Mouse (Mus musculus): ENCODE results near the gene Tktl1. TPM values are rescaled to one million over a fixed set of nuclear protein-coding genes. Genes with fewer than 3 reads are reported as not detected.
A peak's percentile ranks its signal among the peaks of the same experiment; 100 is the strongest.

The Tktl1 gene
- polyA plus RNA-seq, 1 experiment from 2014 or later: not detected

DNA sequence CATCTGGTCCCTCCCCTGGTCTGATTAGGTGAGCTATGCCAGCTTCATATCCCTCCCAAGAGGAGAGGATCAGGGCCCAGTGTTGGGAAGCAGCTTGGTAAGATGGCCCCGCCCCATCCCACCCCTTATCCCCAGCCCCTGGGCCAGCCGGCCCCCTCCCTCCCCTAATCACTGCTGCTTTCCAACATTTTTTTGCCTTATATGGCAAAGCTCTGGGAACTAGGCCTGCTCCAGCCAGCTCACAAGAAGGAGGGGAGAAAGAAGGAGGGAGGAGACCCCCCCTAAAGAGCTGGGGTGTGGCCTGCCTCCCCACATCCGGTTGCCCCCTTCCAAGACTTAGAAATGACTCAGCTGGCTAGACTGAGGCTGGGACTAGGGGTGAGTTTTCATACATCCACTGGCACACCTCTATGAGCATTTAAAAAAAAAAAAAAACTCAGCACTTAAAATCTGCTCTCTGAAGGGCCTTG is 67.6 kb downstream of the Tktl1 start:
- peak overlapping the region; percentile 94 for H3K27ac ChIP-seq (replicated peaks)
- ATAC-seq (ENCODE audit: extremely low read depth, insufficient number of reproducible peaks, low FRiP score, low TSS enrichment): peak; percentile 16; the same call in 1 of the 2 replicates
- H3K9me3 ChIP-seq: no peaks in the 10 kb centered on the region
- H3K9ac ChIP-seq: peak overlapping the region; percentile 91
- H3K4me1 ChIP-seq: peaks cover 16% of the 10 kb centered on the region
- WGBS: 16% methylated on average over 2 of the region's 3 CpGs
- peak overlapping the region; percentile 66 for H3K4me3 ChIP-seq
- no peaks in the 10 kb centered on the region for H3K27me3 ChIP-seq (replicated peaks)
- peak overlapping the region; percentile 75 for H3K4me2 ChIP-seq
- peaks cover 45% of the 10 kb centered on the region for H3K36me3 ChIP-seq

DNA sequence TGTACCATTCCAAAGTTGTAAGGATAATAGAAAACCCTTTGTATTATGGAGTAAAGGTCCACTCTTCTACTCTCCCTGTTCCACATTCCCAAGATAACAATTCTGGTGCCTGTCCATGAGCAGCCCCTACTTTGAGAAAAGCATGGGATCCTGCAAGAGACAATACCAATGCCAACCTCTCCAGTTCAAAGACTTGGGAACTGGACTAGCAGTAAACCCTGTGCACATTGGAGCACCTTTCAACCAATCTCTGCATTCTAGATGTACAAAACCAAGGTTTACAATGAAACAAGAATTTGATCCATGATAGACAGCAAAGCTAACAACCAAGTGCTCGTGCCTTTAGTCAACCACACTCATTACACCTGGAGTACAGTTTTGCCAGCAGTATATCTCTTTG is 68.0 kb downstream of the Tktl1 start:
- no peak for ATAC-seq (ENCODE audit: extremely low read depth, insufficient number of reproducible peaks, low FRiP score, low TSS enrichment)
- Histone ChIP-seq H3K27ac (replicated peaks) (peak overlapping the region; percentile 94), H3K36me3 (peaks cover 41% of the 10 kb centered on the region), H3K9me3 (no peaks in the 10 kb centered on the region), H3K27me3 (replicated peaks) (no peaks in the 10 kb centered on the region), H3K4me3 (peak overlapping the region; percentile 66), H3K4me1 (peaks cover 18% of the 10 kb centered on the region), H3K9ac (peak overlapping the region; percentile 91), H3K4me2 (peak overlapping the region; percentile 75)
- 36% methylated on average over 1 of the region's 1 CpGs for WGBS

DNA sequence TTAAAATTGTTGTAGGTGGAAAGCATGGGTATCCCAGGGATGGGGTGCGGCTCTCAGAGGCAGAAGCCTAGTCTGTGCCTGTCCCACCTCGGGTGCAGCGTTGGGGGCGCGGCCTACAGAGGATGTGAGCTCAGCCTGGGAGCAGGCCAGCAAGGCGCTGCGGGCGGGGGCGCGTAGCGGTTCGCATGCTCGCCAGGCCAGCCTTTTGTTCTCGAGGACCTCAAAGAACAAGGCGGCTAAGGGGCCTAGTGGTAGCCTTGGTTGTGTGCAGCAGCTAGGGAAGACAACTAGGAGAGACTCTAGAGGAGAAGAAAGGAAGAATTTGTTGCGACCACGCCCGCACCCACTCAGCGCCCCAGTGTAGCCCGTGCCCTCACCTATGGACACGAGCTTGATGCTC is 68.6 kb downstream of the Tktl1 start:
- Histone ChIP-seq H3K36me3 (peaks cover 35% of the 10 kb centered on the region), H3K27ac (replicated peaks) (peak overlapping the region; percentile 94), H3K4me3 (peak overlapping the region; percentile 66), H3K9ac (peak overlapping the region; percentile 91), H3K27me3 (replicated peaks) (no peaks in the 10 kb centered on the region), H3K9me3 (no peaks in the 10 kb centered on the region), H3K4me2 (peak overlapping the region; percentile 75), H3K4me1 (peaks cover 20% of the 10 kb centered on the region)
- 13% methylated on average over 19 of the region's 21 CpGs for WGBS
- ATAC-seq (ENCODE audit: extremely low read depth, insufficient number of reproducible peaks, low FRiP score, low TSS enrichment): no peak

- no peaks in the 10 kb centered on the region for H3K9me3 ChIP-seq
- peak overlapping the region; percentile 94 for H3K27ac ChIP-seq (replicated peaks)
- H3K4me3 ChIP-seq: peak overlapping the region; percentile 66
- ATAC-seq (ENCODE audit: extremely low read depth, insufficient number of reproducible peaks, low FRiP score, low TSS enrichment): peak; percentile 80
- peak overlapping the region; percentile 75 for H3K4me2 ChIP-seq
- 16% methylated on average over 37 of the region's 38 CpGs for WGBS
- H3K4me1 ChIP-seq: peaks cover 20% of the 10 kb centered on the region
- H3K36me3 ChIP-seq: peaks cover 29% of the 10 kb centered on the region
- no peaks in the 10 kb centered on the region for H3K27me3 ChIP-seq (replicated peaks)
- peak overlapping the region; percentile 91 for H3K9ac ChIP-seq
Measured at GRCm38 (mm10) chrX:74246213-74246681, 69.2 kb downstream of the Tktl1 start.

DNA sequence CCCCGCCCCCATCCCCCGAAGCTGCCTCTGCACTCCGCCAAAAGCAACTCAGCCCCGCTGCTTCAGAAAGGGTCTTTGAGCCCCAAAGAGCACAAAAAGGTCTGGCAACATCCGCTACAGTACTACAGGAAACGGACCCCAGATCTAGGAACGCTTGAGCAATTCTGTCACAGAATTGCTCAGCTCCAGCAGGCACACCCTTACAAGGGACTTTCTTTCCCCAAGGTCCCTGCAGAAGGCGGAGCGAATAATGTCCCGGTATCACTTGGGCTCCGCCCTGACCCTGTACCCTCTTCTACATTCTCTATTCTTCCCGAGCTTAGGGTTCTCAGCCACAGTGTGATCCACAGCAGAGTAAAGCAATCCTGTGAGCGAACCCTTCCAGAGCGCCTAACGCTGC is 69.6 kb downstream of the Tktl1 start:
- Histone ChIP-seq H3K4me1 (peaks cover 20% of the 10 kb centered on the region), H3K4me3 (peak overlapping the region; percentile 66), H3K27ac (replicated peaks) (peak overlapping the region; percentile 90), H3K9me3 (no peaks in the 10 kb centered on the region), H3K27me3 (replicated peaks) (no peaks in the 10 kb centered on the region), H3K36me3 (peaks cover 25% of the 10 kb centered on the region), H3K9ac (peak overlapping the region; percentile 83), H3K4me2 (peak overlapping the region; percentile 75)
- WGBS: 12% methylated on average over 15 of the region's 15 CpGs
- no peak for ATAC-seq (ENCODE audit: extremely low read depth, insufficient number of reproducible peaks, low FRiP score, low TSS enrichment)

GRCm38 (mm10) chrX:74248651-74249050 is 71.6 kb downstream of the Tktl1 start:
- peak overlapping the region; percentile 66 for H3K4me3 ChIP-seq
- H3K27ac ChIP-seq (replicated peaks): peak overlapping the region; percentile 84
- peaks cover 5% of the 10 kb centered on the region; the same call in 1 of the 2 replicates for H3K36me3 ChIP-seq
- H3K4me2 ChIP-seq: peak overlapping the region; percentile 75
- peaks cover 9% of the 10 kb centered on the region for H3K4me1 ChIP-seq
- H3K9ac ChIP-seq: peak overlapping the region; percentile 80
- no peaks in the 10 kb centered on the region for H3K9me3 ChIP-seq
- 17% methylated on average over 3 of the region's 3 CpGs for WGBS
- no peak for ATAC-seq (ENCODE audit: extremely low read depth, insufficient number of reproducible peaks, low FRiP score, low TSS enrichment)
- H3K27me3 ChIP-seq (replicated peaks): no peaks in the 10 kb centered on the region

DNA sequence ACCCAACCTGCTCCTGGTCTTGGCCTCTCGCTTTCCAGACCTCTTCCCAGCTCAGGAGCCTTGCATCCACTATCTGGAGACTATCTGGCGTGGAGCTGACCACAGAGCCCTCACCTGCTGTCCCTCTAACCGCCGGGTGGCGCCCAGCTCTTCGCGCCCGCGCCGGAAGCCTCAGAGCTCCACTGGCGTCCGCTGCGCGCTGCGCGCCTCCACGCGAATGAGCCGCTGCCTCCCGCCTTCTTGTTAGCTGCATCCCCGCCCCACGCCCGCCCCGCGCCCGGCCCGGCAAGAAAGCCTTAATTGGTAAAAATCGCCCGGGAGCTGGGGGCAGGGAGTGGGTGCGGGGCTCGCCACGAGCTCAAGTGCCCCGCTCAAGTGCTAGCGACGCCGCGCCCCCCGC is 72.6 kb downstream of the Tktl1 start, which contains the start of gene Flna:
Gene Flna (minus strand): TSS at position 206 of the 400 bp plus-strand sequence.
- Histone ChIP-seq H3K36me3 (no peaks in the 10 kb centered on the region), H3K4me1 (0 out of 2 replicates have a peak, but pooled peaks cover 4% of the 10 kb centered on the region), H3K27ac (replicated peaks) (peak within 1 kb of the TSS; percentile 84), H3K4me3 (peak within 1 kb of the TSS; percentile 66), H3K4me2 (peak within 1 kb of the TSS; percentile 75), H3K9me3 (no peaks in the 10 kb centered on the region), H3K27me3 (replicated peaks) (no peaks in the 10 kb centered on the region), H3K9ac (peak within 1 kb of the TSS; percentile 80)
- WGBS: 9% methylated on average over 38 of the region's 38 CpGs
- no peak for ATAC-seq (ENCODE audit: extremely low read depth, insufficient number of reproducible peaks, low FRiP score, low TSS enrichment)

DNA sequence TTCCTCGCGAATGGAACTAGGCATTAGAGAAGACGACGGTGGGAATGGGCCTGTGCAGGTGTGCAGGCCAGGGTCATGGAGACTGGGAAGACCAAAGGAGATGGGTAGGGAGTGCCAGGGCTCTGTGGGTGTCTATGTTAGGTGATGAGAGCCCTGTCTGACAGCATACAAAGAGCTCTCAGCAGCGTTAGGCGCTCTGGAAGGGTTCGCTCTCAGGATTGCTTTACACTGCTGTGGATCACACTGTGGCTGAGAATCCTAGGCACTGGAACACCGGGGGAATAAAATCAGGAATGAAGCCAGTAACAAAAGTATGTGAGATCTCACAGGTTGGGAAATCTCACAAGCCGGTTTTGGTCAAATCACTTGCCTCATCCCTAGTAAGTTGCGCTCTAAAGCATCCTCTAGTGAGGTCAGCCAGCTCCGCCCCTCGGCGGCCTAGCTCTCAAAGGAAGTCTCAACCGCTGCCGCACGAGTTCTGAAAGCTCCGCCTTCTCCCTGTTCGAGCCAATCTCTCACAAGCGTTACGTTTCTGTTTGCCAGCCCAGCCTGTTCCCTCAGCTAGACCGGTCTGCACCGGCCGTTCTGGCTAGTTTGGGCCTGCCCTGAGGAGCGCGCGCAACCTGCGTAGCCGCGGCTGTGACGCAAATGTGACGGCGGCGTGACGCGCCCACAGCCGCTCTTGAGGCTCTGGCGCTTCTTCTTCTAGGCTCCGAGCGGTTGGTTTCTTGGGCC is 77.3 kb downstream of the Tktl1 start, which contains the start of gene Emd:
Gene Emd (plus strand): TSS at position 535 of the 735 bp plus-strand sequence.
- H3K27ac ChIP-seq (replicated peaks): peak within 1 kb of the TSS; percentile 93
- WGBS: 20% methylated on average over 39 of the region's 39 CpGs
- no peaks in the 10 kb centered on the region for H3K9me3 ChIP-seq
- ATAC-seq (ENCODE audit: extremely low read depth, insufficient number of reproducible peaks, low FRiP score, low TSS enrichment): peak; percentile 88
- peak within 1 kb of the TSS; percentile 89 for H3K9ac ChIP-seq
- H3K4me1 ChIP-seq: peaks cover 9% of the 10 kb centered on the region
- peak within 1 kb of the TSS; percentile 66 for H3K4me3 ChIP-seq
- H3K36me3 ChIP-seq: peaks cover 24% of the 10 kb centered on the region
- peak within 1 kb of the TSS; percentile 74 for H3K4me2 ChIP-seq
- no peaks in the 10 kb centered on the region for H3K27me3 ChIP-seq (replicated peaks)

DNA sequence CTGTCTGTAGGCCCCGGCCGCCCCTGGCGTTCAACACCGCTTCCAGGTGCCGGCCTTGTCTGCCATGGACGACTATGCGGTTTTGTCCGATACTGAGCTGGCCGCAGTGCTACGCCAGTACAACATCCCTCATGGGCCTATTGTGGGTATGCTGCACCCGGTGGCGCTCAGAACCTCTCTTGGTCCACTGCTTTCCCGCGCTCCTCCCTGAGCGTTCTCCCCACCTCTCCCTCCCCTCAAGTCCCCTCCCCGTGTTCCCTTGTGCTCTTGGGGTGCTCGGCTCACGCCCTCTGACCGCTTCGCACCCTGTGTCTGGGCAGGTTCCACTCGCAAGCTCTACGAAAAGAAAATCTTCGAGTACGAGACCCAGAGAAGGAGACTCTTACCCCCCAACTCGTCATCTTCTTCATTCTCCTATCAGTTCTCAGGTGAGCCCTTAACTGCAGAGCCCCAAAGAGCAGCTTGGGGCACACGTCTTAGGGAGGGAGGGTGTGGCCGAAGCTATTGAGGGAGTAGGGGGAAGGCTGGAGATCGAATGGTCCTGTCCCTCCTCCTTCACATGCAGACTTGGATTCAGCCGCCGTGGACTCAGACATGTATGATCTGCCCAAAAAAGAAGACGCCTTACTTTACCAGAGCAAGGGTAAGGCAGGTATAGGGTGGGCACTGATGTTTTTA is 78.0 kb downstream of the Tktl1 start:
- 19% methylated on average over 29 of the region's 31 CpGs for WGBS
- H3K4me3 ChIP-seq: peak overlapping the region; percentile 66
- H3K9me3 ChIP-seq: no peaks in the 10 kb centered on the region
- no peaks in the 10 kb centered on the region for H3K27me3 ChIP-seq (replicated peaks)
- H3K27ac ChIP-seq (replicated peaks): peak overlapping the region; percentile 93
- H3K4me2 ChIP-seq: peak overlapping the region; percentile 74
- peak overlapping the region; percentile 89 for H3K9ac ChIP-seq
- peaks cover 24% of the 10 kb centered on the region for H3K36me3 ChIP-seq
- 0 out of 2 replicates have a peak, but pooled peaks have one; percentile 7 for ATAC-seq (ENCODE audit: extremely low read depth, insufficient number of reproducible peaks, low FRiP score, low TSS enrichment)
- peaks cover 9% of the 10 kb centered on the region for H3K4me1 ChIP-seq

GRCm38 (mm10) chrX:74257746-74258145 is 80.7 kb downstream of the Tktl1 start:
- no peak overlapping the region for H3K4me2 ChIP-seq

More at GRCm38 (mm10) chrX:74257746-74258145, 80.7 kb downstream of the Tktl1 start:
- Histone ChIP-seq H3K4me1 (peaks cover 5% of the 10 kb centered on the region), H3K4me3 (no peak overlapping the region), H3K9me3 (no peaks in the 10 kb centered on the region), H3K27ac (replicated peaks) (no peak overlapping the region), H3K36me3 (peaks cover 27% of the 10 kb centered on the region), H3K9ac (no peak overlapping the region), H3K27me3 (replicated peaks) (no peaks in the 10 kb centered on the region)
- 82% methylated on average over 3 of the region's 3 CpGs for WGBS
- ATAC-seq (ENCODE audit: extremely low read depth, insufficient number of reproducible peaks, low FRiP score, low TSS enrichment): no peak
